Mouse (Mus musculus): ENCODE results near the gene Madcam1.
A peak's percentile ranks its signal among the peaks of the same experiment; 100 is the strongest.

Madcam1 gene

DNA sequence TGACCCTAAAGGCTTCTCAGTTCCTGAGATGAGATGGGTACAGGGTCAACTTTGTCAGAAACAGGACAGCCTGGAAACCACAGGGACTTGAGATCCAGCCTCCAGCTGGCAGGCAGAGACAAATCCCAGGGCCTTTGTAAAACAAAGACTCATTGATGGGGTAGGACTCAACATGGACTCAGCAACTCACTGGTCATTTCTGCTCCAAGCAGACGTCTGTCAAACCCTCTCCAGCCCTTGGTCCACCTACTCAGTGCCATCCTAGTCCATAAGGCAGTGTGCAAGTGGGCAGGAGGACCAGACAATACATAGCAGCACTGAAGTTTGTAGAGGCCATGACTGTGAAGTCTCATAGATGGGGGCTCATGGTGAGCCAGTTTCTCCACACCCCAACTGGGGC, 48.8 kb downstream of the Madcam1 start:
- DNase-seq, result no peak

GRCm38 (mm10) chr10:79714996-79715395, 50.6 kb downstream of the Madcam1 start:
- peak in 1 of 2 experiments; percentile 29 for DNase-seq

GRCm38 (mm10) chr10:79716254-79716987, 52.1 kb downstream of the Madcam1 start, which contains the start of gene Hcn2:
TSS of gene Hcn2 (plus strand) at chr10:79716634.
- DNase-seq, result peak in 1 of 2 experiments; percentile 25

GRCm38 (mm10) chr10:79716988-79717355, 52.6 kb downstream of the Madcam1 start:
- peak in 1 of 2 experiments; percentile 33 for DNase-seq

DNA sequence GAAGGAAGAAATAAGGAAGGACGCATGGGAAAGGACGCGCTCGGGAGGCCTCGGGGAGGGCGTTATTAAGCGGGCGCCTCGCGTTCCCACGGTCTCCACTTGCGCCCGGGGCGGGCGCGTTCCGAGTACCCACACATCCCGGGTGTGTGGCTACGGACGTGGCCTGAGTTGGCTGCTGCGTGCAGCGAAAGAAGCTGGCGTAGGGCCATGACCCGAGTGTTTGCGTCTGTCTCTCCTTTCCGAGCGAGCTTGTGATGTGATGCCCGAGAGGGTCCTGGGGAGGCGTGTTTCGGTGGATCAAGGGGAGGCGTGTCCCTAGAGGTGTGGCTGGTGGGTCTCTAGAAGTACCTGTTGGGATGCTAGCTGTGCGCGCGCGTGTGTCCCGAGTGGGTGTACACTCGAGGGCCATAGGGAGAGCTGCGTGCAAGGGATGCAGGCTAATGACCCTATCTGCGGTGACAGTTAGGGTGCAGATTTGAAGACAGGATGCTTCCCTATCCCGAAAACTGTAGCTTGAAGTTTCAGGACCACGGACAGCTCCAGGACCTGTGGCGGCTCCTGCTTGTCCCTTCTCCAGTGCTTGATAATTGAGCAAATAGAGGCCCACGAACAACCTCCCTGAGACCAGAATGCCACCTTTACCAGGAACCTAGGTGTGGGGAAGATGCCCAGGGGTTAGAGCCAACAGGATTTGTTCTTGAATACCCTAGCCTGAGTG, 53.4 kb downstream of the Madcam1 start:
- DNase-seq, result peak; percentile 54 to 80

All from lung, postnatal 4 days (tissue).